Mouse (Mus musculus) lung, adult 2 months (tissue): ENCODE measurements around the gene Mcm2.
A peak's percentile ranks its signal among the peaks of the same experiment; 100 is the strongest.

ENCODE experiments used
- CTCF ChIP-seq: fragments of 200-500 bp; IDR thresholded peaks from 2 replicates; pipeline ENCODE4 v1.5.1; 2011; ENCODE audit warnings: mild to moderate bottlenecking, low read length, control low read depth; ENCODE audit not compliant: insufficient read depth
- POLR2A ChIP-seq: fragments of 200-500 bp; IDR thresholded peaks from 2 replicates; pipeline ENCODE4 v1.6.1; 2011; ENCODE audit warnings: low read depth, mild to moderate bottlenecking, control low read depth, low read length, borderline replicate concordance; ENCODE audit errors: extremely low read depth

GRCm38 (mm10) chr6:88860914-88861313 is 37.7 kb downstream of the Mcm2 start:
- TF ChIP-seq CTCF (peak; percentile 39), POLR2A (no peak)
